Mouse (Mus musculus) right cerebral cortex, postnatal 10 days (tissue): ENCODE results near the gene Cc2d2b.

Experiments
- DNase-seq, 2 experiments: peaks; one replicate each; pipeline ENCODE4 v3.0.0; 2021; ENCODE audit warnings: low spot score in 2 of 2

Cc2d2b gene

GRCm38 (mm10) chr19:40831416-40832201 is 83.1 kb downstream of the Cc2d2b start:
- DNase-seq = peak; percentile 36 to 44

- DNase-seq = no peak
Measured at GRCm38 (mm10) chr19:40832361-40832760, 83.8 kb downstream of the Cc2d2b start.

GRCm38 (mm10) chr19:40834436-40834835 is 85.9 kb downstream of the Cc2d2b start:
- no peak for DNase-seq

DNA sequence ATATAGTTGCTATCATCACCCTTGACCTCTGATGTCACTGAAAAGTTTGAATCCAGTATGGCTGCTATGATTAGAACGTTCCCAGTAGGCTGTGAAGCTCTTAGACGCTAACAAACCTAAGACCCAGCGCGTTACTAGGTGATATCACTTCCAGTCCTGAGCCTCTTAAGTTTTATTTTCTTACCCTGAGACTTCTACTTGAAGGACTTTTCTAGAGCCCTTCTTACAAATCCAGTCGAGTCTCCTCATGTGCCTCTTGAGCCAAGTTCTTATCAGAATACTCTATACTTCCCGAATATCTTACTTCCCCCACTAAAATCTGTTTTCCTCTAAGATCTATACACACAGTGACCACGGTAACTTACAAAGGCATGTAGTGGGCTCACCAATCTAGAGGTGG is 89.7 kb downstream of the Cc2d2b start:
- DNase-seq = no peak

DNA sequence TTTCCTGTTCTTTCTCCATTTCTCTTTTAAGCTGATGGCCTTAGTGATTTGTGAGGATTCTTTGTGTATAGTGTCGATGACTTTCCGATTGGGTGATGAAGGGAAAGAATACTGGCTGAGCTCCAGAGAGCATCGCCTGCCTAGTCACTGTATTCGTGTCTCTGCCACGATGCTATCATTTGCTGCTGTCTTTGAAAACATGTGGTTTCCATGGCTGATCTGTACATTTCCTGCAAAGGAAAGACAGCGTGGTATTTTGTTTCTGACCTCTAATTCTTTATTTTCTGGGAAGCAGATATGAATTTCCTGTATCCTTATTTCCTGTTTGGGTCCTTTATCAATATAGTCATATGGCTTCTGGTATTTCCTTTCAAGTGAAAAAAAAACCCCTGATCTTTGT is 91.8 kb downstream of the Cc2d2b start:
- no peak for DNase-seq

GRCm38 (mm10) chr19:40841083-40841482 is 92.5 kb downstream of the Cc2d2b start:
- DNase-seq = no peak

DNA sequence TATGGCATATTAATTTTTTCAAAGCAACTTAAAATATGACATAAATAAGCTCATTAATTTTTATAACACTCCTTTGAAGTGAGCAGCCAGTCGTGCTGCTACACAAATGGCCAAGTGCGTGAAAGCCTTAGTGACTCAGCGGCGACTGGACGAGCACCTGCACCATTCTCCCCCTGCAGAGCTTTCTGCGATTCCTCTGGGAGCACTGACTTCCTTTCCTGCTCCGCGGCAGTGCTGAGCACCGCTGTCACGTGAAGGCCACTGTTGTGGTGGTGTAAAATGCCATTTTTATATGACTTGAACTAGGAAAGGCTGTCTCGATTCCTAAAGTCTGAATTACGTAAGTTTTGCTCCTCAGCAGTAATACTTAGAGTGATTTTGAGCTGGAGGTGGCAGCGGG is 93.0 kb downstream of the Cc2d2b start:
- no peak for DNase-seq

DNA sequence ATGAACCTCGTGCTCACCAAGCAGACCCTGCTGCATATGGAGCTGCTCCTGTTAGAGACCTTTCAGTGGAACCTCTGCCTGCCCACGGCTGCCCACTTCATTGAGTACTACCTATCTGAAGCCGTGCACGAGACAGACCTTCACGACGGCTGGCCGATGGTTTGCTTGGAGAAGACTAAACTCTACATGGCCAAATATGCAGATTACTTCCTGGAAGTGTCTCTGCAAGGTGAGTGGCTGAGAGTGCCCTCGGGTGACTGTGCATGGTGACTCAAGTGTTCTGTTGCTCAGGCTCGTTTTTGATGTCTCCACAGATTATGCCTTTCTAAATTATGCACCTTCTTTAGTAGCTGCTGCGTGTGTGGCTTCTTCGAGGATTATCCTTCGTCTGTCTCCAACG is 96.2 kb downstream of the Cc2d2b start:
- DNase-seq = no peak

DNA sequence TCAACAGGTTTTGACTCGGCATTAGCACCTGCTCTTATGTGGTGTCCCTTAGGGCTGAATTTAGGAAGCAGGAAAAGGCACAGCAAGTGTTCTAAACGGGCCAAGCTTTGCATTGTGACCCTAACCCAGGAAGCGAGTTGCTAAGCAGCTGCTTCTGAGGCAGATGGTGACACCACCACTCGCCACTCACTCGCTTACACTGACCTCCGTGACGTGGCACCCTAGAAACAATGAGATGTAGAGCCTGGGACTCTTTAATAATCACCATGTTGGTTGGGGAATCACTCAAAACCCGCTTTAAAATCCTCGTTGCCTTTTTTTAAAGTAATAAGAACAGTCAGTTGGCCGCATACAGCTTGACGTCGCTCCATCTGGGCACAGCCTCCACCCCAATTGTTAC is 100.8 kb downstream of the Cc2d2b start:
- DNase-seq = no peak

GRCm38 (mm10) chr19:40859555-40859954 is 111.0 kb downstream of the Cc2d2b start:
- DNase-seq = peak; percentile 33 to 46

- DNase-seq = no peak
Measured at GRCm38 (mm10) chr19:40868284-40868683, 119.7 kb downstream of the Cc2d2b start.

- no peak for DNase-seq
Measured at GRCm38 (mm10) chr19:40869425-40870105, 121.0 kb downstream of the Cc2d2b start.

DNA sequence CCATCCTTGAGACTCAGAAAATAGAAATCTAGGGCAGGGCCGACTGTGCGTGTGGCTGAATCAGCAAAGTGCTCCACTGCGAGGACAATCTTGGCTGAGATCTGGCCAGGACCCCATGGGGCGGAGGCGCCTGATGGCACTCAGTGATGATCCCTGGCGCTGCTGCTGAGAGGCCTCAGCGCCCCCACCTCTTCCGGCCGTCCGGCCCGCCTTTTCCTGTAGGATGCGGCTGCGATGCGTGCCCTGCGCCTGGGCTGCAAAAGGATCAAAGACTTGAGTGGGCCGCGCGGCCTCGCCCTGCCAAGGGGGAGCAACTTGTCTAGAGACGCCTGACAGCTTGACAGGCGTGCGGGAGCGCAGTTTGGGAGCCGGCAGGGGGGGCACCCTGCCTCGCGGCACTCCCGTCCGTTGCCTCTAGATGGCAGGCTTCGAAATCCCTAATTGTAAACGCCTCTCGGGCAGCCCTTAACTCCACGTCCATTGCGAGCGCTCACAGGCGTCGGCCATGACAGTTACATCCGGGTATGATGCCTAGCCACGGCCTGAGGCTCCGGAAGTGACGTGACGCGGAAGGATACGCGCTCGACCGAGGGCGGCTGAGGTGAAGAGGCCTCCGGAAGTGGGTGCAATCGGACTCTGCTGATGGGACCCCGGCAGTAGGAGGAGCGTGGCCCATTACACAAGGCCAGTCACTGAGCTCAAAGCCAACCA is 124.6 kb downstream of the Cc2d2b start:
- peak; percentile 96 to 97 for DNase-seq
